Mouse (Mus musculus) MEL (cell line): ENCODE measurements around the gene Hivep2. TPM values are rescaled to one million over a fixed set of nuclear protein-coding genes. Genes with fewer than 3 reads are reported as not detected.

Experiments
- DNase-seq: peaks from one replicate; pipeline ENCODE4 v3.0.0; 2011; ENCODE audit warnings: low read depth, low spot score
- H3K27ac ChIP-seq: 2 replicates; pipeline ENCODE4 v1.5.1; 2012; ENCODE audit warnings: low read depth, mild to moderate bottlenecking, control low read depth, low read length, moderate library complexity; ENCODE audit not compliant: control insufficient read depth
- H3K27me3 ChIP-seq, 2 experiments: fragments of 150-350 bp in 1 of 2; sonication (generic) in 1 of 2; 2 replicates each; pipeline ENCODE4 v1.6.1; 2012; ENCODE audit warnings: low read length in 2 of 2, mild to moderate bottlenecking in 2 of 2, improper control_type of control experiment in 1 of 2, moderate library complexity in 1 of 2; ENCODE audit not compliant: insufficient read depth in 2 of 2, control insufficient read depth in 1 of 2
- H3K36me3 ChIP-seq, 2 experiments: 2 replicates each; pipeline ENCODE4 v1.6.1; 2012 to 2014; ENCODE audit warnings: low read length in 2 of 2, improper control_type of control experiment in 1 of 2, inconsistent platforms in 1 of 2, mild to moderate bottlenecking in 1 of 2; ENCODE audit not compliant: insufficient read depth in 2 of 2, control insufficient read depth in 1 of 2
- H3K4me1 ChIP-seq, 2 experiments: fragments of 150-350 bp in 1 of 2; sonication (generic) in 1 of 2; 2 replicates each; pipeline ENCODE4 v1.6.1; 2012; ENCODE audit warnings: low read length in 2 of 2, improper control_type of control experiment in 1 of 2, mild to moderate bottlenecking in 1 of 2; ENCODE audit not compliant: insufficient read depth in 2 of 2, control insufficient read depth in 1 of 2
- H3K4me3 ChIP-seq, 2 experiments: fragments of 150-350 bp in 1 of 2; sonication (generic) in 1 of 2; 2 replicates each; pipeline ENCODE4 v1.5.1; 2012; ENCODE audit warnings: low read depth in 2 of 2, low read length in 2 of 2, mild to moderate bottlenecking in 2 of 2, moderate library complexity in 2 of 2, control low read depth in 1 of 2, improper control_type of control experiment in 1 of 2; ENCODE audit not compliant: control insufficient read depth in 1 of 2, insufficient read depth in 1 of 2
- H3K79me2 ChIP-seq: 2 replicates; pipeline ENCODE4 v1.6.1; 2012; ENCODE audit warnings: mild to moderate bottlenecking, low read length, moderate library complexity; ENCODE audit not compliant: control insufficient read depth, poor library complexity, insufficient read depth
- H3K9ac ChIP-seq: 2 replicates; pipeline ENCODE4 v1.6.1; 2012; ENCODE audit warnings: low read depth, mild to moderate bottlenecking, control low read depth, low read length, moderate library complexity; ENCODE audit not compliant: control insufficient read depth, poor library complexity, severe bottlenecking
- H3K9me3 ChIP-seq: fragments of 150-350 bp; sonication (generic); replicated peaks from 2 replicates; pipeline ENCODE4 v1.6.1; 2012; ENCODE audit warnings: mild to moderate bottlenecking, low read length, improper control_type of control experiment, moderate library complexity; ENCODE audit not compliant: insufficient read depth
- BHLHE40 ChIP-seq: IDR thresholded peaks from 2 replicates; pipeline ENCODE4 v1.6.1; 2012; ENCODE audit warnings: low read depth, mild to moderate bottlenecking, inconsistent platforms, low read length, improper control_type of control experiment, borderline replicate concordance
- CHD1 ChIP-seq: IDR thresholded peaks from 2 replicates; pipeline ENCODE4 v1.6.1; 2012; ENCODE audit warnings: low read depth, mild to moderate bottlenecking, inconsistent platforms, low read length, improper control_type of control experiment
- CHD2 ChIP-seq: IDR thresholded peaks from 2 replicates; pipeline ENCODE4 v1.6.1; 2011; ENCODE audit warnings: low read length, improper control_type of control experiment
- CTCF ChIP-seq, 3 experiments: IDR thresholded peaks in 2 of 3; conservative IDR thresholded peaks in 1 of 3; 2 replicates each; pipeline ENCODE4 v1.5.1; 2011 to 2012; ENCODE audit warnings: low read length in 3 of 3, low read depth in 2 of 3, mild to moderate bottlenecking in 2 of 3, improper control_type of control experiment in 1 of 3, inconsistent platforms in 1 of 3, mixed read lengths in 1 of 3, moderate library complexity in 1 of 3; ENCODE audit not compliant: control insufficient read depth in 1 of 3, insufficient read depth in 1 of 3, poor library complexity in 1 of 3, severe bottlenecking in 1 of 3
- E2F4 ChIP-seq: IDR thresholded peaks from 2 replicates; pipeline ENCODE4 v1.6.1; 2011; ENCODE audit warnings: low read depth, low read length, improper control_type of control experiment, borderline replicate concordance
- ELF1 ChIP-seq: IDR thresholded peaks from 2 replicates; pipeline ENCODE4 v1.6.1; 2014; ENCODE audit warnings: low read depth, mild to moderate bottlenecking, inconsistent platforms, low read length, improper control_type of control experiment, moderate library complexity
- HCFC1 ChIP-seq: IDR thresholded peaks from 2 replicates; pipeline ENCODE4 v1.6.1; 2012; ENCODE audit warnings: low read depth, mild to moderate bottlenecking, inconsistent platforms, low read length, improper control_type of control experiment, moderate library complexity
- JUND ChIP-seq: IDR thresholded peaks from 2 replicates; pipeline ENCODE4 v1.6.1; 2011; ENCODE audit warnings: low read depth, mild to moderate bottlenecking, improper control_type of control experiment, low read length
- MAX ChIP-seq: IDR thresholded peaks from 2 replicates; pipeline ENCODE4 v1.6.1; 2011; ENCODE audit warnings: low read length, improper control_type of control experiment
- MYB ChIP-seq: IDR thresholded peaks from 2 replicates; pipeline ENCODE4 v1.6.1; 2011; ENCODE audit warnings: mild to moderate bottlenecking, low read depth, low read length, improper control_type of control experiment
- MYC ChIP-seq: IDR thresholded peaks from 2 replicates; pipeline ENCODE4 v1.6.1; 2011; ENCODE audit warnings: low read depth, mild to moderate bottlenecking, low read length, improper control_type of control experiment, moderate library complexity
- NRF1 ChIP-seq: IDR thresholded peaks from 2 replicates; pipeline ENCODE4 v1.6.1; 2014; ENCODE audit warnings: low read depth, mild to moderate bottlenecking, inconsistent platforms, low read length, improper control_type of control experiment, moderate library complexity; ENCODE audit not compliant: poor library complexity, insufficient read depth, severe bottlenecking
- POLR2AphosphoS2 ChIP-seq: IDR thresholded peaks from 2 replicates; pipeline ENCODE4 v1.6.1; 2011; ENCODE audit warnings: low read length, improper control_type of control experiment
- RAD21 ChIP-seq: IDR thresholded peaks from 2 replicates; pipeline ENCODE4 v1.6.1; 2011; ENCODE audit warnings: mild to moderate bottlenecking, low read depth, low read length, improper control_type of control experiment
- RCOR1 ChIP-seq: IDR thresholded peaks from 2 replicates; pipeline ENCODE4 v1.6.1; 2012; ENCODE audit warnings: low read depth, mild to moderate bottlenecking, inconsistent platforms, low read length, improper control_type of control experiment
- SIN3A ChIP-seq: IDR thresholded peaks from 2 replicates; pipeline ENCODE4 v1.6.1; 2012; ENCODE audit warnings: low read length, improper control_type of control experiment, inconsistent platforms
- SMC3 ChIP-seq: IDR thresholded peaks from 2 replicates; pipeline ENCODE4 v1.6.1; 2011; ENCODE audit warnings: low read depth, low read length, improper control_type of control experiment
- TAL1 ChIP-seq: IDR thresholded peaks from 2 replicates; pipeline ENCODE4 v1.6.1; 2012; ENCODE audit warnings: mild to moderate bottlenecking, inconsistent platforms, low read length, moderate library complexity, mixed read lengths
- TCF12 ChIP-seq: IDR thresholded peaks from 2 replicates; pipeline ENCODE4 v1.6.1; 2014; ENCODE audit warnings: low read depth, mild to moderate bottlenecking, inconsistent platforms, low read length, improper control_type of control experiment, moderate library complexity
- UBTF ChIP-seq: IDR thresholded peaks from 2 replicates; pipeline ENCODE4 v1.6.1; 2012; ENCODE audit warnings: low read depth, mild to moderate bottlenecking, inconsistent platforms, low read length, improper control_type of control experiment, moderate library complexity, borderline replicate concordance; ENCODE audit not compliant: insufficient read depth
- USF1 ChIP-seq: IDR thresholded peaks from 2 replicates; pipeline ENCODE4 v1.6.1; 2014; ENCODE audit warnings: low read depth, mild to moderate bottlenecking, inconsistent platforms, low read length, improper control_type of control experiment, moderate library complexity
- ZC3H11A ChIP-seq: IDR thresholded peaks from 2 replicates; pipeline ENCODE4 v1.6.1; 2012; ENCODE audit warnings: low read depth, mild to moderate bottlenecking, inconsistent platforms, low read length, improper control_type of control experiment
- ZKSCAN1 ChIP-seq: IDR thresholded peaks from 2 replicates; pipeline ENCODE4 v1.6.1; 2012; ENCODE audit warnings: low read depth, mild to moderate bottlenecking, inconsistent platforms, low read length, improper control_type of control experiment, moderate library complexity
- ZMIZ1 ChIP-seq: IDR thresholded peaks from 2 replicates; pipeline ENCODE4 v1.6.1; 2012; ENCODE audit warnings: low read depth, mild to moderate bottlenecking, inconsistent platforms, low read length, improper control_type of control experiment, moderate library complexity
- ZNF384 ChIP-seq: IDR thresholded peaks from 2 replicates; pipeline ENCODE4 v1.6.1; 2012; ENCODE audit warnings: low read depth, mild to moderate bottlenecking, inconsistent platforms, low read length, improper control_type of control experiment
- polyA plus RNA-seq, 2 experiments: library from polyadenylated mRNA; stranded (reverse) in 1 of 2; unstranded in 1 of 2; fragments of >175 nt in 1 of 2; fragments of >200 nt in 1 of 2; gene quantifications; 2 replicates each; pipeline versions ENCODE4 v1.2.1 to v1.2.4; 2012; ENCODE audit warnings: low replicate concordance in 2 of 2, low read depth in 1 of 2; ENCODE audit not compliant: insufficient read length in 2 of 2, insufficient read depth in 1 of 2, missing spikeins in 1 of 2
- total RNA-seq: library from RNA; depleted of rRNA; stranded (reverse); fragments of 300-350 nt; gene quantifications from 2 replicates; pipeline ENCODE4 v1.2.3, GENCODE M21; 2012

Hivep2 gene
- total and polyA plus RNA-seq, 3 experiments = not detected

DNA sequence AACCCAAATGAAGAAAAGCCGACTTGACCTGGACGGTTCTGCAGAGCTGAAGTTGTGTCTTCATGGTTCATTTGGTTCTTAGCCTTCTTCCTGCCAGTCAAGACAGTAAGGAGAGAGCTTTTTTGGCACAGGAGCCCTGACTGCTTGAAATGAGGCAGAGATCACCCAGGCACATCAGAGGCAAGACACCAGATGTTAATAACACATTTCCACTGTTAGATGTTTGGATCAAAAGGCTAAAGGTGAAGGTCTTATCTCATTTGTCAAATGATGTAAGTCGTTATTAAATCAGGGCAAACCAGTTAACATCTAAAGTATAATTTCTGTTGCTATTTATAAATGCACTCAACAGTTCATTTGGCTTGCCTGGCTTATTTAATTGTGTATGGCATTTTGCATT lies 22.2 kb upstream of the Hivep2 start:
- Histone ChIP-seq H3K9ac (no peak overlapping the region), H3K4me1 (no peaks in the 10 kb centered on the region), H3K4me3 (no peak overlapping the region), H3K79me2 (no peaks in the 10 kb centered on the region), H3K9me3 (no peaks in the 10 kb centered on the region), H3K27ac (no peak overlapping the region), H3K27me3 (no peaks in the 10 kb centered on the region), H3K36me3 (no peaks in the 10 kb centered on the region)
- TF ChIP-seq HCFC1 (no peak), SMC3 (no peak), CHD1 (no peak), MAX (no peak), CTCF (IDR thresholded peaks at IDR 0.05 in 2 of 3, conservative IDR thresholded peaks at IDR 0.05 in 1 of 3; ENCODE audit: control insufficient read depth in 1 of 3, insufficient read depth in 1 of 3, low read depth in 2 of 3, low read length in 3 of 3, poor library complexity in 1 of 3, severe bottlenecking in 1 of 3) (no peak), RCOR1 (no peak), TCF12 (no peak), RAD21 (no peak), UBTF (no peak), CHD2 (no peak), BHLHE40 (no peak), ZMIZ1 (no peak), TAL1 (no peak), JUND (no peak), ZNF384 (no peak), E2F4 (no peak), USF1 (no peak), POLR2AphosphoS2 (no peak)
- DNase-seq = no peak

DNA sequence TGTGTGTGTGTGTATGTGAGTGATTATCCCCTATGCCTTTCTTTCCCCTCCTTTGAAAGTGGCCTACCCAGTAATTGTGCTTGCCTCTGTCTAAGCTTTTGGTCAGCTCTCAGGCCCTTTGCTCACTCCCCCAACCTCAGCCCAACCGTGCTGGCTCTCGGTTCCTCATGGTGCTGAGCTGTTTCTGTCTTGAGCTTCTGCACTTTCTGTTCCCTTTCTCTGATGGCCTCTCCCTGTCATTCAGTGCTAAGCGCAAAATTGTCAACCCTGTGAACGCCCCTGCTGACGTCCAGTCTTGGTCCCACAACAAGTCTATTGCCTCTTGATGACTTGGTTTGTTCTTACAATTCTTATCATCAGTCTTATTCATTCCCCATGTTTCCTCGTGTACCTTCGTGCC lies 19.4 kb upstream of the Hivep2 start:
- H3K9me3 ChIP-seq = no peaks in the 10 kb centered on the region
- H3K4me1 ChIP-seq = no peaks in the 10 kb centered on the region
- H3K36me3 ChIP-seq = no peaks in the 10 kb centered on the region
- H3K27ac ChIP-seq = no peak overlapping the region
- H3K9ac ChIP-seq = no peak overlapping the region
- H3K27me3 ChIP-seq = no peaks in the 10 kb centered on the region
- no peaks in the 10 kb centered on the region for H3K79me2 ChIP-seq
- TF ChIP-seq RAD21 (no peak), SIN3A (no peak), SMC3 (no peak), TCF12 (no peak), USF1 (no peak), MYB (no peak), E2F4 (no peak), CHD1 (no peak), UBTF (no peak), CHD2 (no peak), ZC3H11A (no peak), CTCF (IDR thresholded peaks at IDR 0.05 in 2 of 3, conservative IDR thresholded peaks at IDR 0.05 in 1 of 3; ENCODE audit: control insufficient read depth in 1 of 3, insufficient read depth in 1 of 3, low read depth in 2 of 3, low read length in 3 of 3, poor library complexity in 1 of 3, severe bottlenecking in 1 of 3) (no peak), NRF1 (no peak), ZKSCAN1 (no peak), ELF1 (no peak), TAL1 (no peak), MYC (no peak)
- TF ChIP-seq, all 39 proteins: peak for 0
- H3K4me3 ChIP-seq = no peak overlapping the region
- no peak for DNase-seq
